Mouse (Mus musculus) neutrophil, adult 83 days (primary cell): ENCODE measurements around the gene Birc5. TPM values are rescaled to one million over a fixed set of nuclear protein-coding genes. Genes with fewer than 3 reads are reported as not detected.

Experiments used
- total RNA-seq, 2 experiments: library from RNA; stranded (reverse); gene quantifications; one replicate each; pipeline ENCODE4 v1.2.4; 2023

Birc5 gene
- 10 to 100 TPM; 81.1 to 93.9 TPM for total RNA-seq

DNA sequence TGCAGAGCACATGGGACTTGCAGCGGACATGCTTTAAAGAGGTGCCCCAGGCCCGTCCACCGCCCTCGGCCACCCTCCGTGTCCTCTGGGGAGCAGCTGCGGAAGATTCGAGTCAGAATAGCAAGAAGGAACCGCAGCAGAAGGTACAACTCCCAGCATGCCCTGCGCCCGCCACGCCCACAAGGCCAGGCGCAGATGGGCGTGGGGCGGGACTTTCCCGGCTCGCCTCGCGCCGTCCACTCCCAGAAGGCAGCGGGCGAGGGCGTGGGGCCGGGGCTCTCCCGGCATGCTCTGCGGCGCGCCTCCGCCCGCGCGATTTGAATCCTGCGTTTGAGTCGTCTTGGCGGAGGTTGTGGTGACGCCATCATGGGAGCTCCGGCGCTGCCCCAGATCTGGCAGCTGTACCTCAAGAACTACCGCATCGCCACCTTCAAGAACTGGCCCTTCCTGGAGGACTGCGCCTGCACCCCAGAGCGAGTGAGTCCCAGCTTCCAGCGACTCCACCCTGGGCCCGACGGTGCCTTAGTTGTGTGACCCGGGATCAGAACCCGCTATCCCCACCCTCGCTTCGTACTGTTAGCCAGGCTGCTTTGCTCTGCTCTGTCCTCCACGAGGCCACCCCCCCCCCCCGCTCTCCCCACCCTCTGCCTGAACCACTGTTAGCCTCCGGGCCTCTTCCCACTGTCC is at the start of gene Birc5:
Gene Birc5 (plus strand): TSS at position 267 of the 687 bp plus-strand sequence.

DNA sequence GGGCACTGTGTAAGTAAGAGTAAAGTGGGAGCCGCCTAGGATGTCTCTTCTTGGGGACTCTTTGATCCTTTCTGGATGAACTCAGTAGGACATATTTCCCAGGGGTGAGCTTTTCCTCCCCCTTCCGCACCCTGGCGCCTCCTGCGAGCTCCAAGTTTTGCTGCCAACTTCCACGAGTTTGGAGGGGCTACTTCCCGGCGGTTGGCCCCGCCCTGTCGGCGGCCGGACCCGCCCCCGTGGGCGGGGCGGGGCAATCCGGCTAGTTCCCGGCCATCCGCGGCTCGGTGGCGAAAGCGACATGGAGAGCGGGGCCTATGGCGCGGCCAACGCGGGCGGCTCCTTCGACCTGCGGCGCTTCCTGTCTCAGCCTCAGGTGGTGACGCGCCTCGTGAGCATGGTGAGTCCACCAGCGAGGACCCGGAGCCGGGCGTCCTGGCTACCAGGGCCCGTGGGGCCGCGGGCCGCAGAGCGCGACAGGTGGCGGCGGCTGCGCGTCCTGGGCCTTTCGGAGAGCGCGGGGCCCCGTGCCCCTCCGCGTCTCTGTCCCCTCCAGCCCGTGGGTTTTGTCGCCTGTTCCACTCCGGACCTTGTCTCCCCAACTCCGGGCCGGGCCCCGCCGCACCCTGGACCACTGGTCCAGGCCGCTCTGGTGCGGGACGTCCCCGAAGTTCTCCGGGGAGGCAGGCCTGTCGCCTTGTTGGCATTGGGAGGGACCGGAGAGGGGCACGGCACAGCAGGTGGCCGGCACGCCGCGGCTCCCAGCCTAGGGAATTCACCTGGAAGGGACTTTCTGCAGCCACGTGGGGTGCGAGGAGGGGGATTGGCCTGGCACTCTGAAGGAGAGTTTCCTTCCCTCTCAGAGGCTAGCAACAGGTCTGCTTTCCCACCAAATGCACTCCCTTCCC is 39.4 kb upstream of the Birc5 start, which contains the start of the genes Gm20708 and Syngr2:
Gene Gm20708 (plus strand): TSS at position 262 of the 905 bp plus-strand sequence.
Gene Syngr2 (plus strand): TSS at position 262 of the 905 bp plus-strand sequence.

DNA sequence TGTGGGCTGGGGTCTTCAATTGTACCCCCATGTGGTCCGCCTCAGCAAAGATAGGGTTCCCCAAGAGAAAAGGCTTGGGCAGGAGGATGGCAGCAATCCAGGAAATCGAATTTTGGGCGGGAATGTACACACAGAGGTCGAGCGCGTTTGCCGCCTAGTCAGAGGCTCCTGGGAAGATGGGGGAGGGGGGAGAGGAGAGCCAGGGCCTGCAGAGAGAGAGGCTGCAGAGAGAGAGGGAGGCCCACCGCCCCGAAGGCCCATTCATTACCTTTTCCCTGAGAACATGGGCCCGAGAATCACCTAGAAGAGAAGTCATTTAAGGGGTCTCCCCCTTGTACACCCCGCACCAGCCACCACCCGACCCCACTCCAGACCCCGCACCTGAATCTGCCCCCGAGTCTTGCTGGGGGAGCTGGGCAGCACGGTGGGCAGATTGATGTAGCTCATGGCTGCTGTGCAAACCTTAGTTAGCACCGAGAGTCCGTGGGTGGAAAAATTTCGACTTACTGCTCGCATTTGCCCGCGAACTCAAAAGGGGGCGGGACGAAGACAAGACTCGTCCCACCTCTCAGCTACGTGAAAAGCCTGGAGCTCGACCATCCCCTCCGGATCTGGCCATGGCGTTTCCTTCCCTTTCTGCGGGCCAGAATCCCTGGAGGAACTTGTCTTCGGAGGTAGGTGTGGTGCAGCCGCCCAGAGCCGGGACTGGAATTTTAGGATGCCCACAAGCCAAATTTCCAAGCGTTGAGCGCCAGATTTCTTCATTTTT is 23.5 kb upstream of the Birc5 start, which contains the start of the genes Afmid and Tk1:
Gene Afmid (plus strand): TSS at position 592 of the 769 bp plus-strand sequence.
Gene Tk1 (minus strand): TSS at position 760 of the 769 bp plus-strand sequence.

DNA sequence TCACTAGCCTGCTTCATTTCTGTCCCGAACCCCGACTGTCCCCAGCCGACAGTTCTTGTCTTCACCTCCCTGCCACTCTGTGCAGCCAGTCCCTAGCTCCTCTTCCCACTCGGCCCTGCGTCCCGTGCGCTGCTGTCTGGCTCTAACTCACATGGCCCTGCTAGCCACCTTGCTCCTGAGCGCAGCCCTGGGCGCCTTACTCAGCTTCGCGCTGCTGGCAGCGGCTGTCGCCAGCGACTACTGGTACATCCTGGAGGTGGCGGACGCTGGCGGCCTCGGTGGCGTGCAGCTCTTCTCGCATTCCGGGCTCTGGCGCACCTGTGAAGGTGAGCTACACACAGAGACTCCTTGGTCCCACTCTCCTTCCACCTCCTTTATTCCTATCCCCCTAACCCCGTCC is 11.6 kb downstream of the Birc5 start, which contains the start of gene Tmem235:
Gene Tmem235 (plus strand): TSS at position 152 of the 400 bp plus-strand sequence.

DNA sequence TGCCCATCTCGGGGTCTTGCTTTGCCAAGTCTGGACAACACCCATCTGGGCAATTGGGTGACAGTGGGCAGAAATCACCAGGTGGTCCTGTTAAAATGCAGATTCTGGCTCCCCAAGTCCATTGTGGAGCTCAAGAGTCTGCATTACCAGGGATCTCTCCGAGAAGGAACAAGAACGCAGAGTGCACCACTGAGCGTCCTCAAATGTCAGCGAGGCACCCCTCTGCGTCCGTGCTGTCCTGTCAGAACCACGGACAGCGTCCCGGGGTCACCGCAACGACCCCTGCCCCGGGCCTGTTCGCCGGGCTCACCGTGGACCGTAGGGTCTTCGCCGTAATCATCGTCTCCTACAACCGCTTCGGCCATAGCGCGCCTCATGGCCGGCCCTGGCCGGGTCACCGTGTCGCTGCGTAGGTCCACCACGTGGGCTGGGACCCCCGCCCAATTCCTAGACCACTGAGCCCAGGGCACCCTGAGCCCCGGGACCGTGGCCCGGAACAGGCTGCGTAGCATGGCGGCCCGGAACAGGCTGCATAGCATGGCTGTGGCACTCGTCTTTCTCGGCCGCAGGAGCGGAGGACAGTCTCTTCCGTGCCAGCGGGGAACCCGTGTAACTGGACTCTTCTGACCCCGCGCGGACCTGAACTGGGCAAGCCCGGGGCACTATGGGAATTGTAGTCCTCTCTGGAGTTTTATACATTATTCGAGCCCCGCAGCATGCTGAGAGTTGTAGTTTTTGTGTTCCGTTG is 24.0 kb downstream of the Birc5 start, which contains the start of gene Tha1:
Gene Tha1 (minus strand): TSS at position 621 of the 748 bp plus-strand sequence.

Other genes with a start within 250 kb of the Birc5 start
- 10 to 100 TPM; 33.7 to 37.7 TPM for gene Tnrc6c, start 195.0 kb upstream of the Birc5 start, total RNA-seq
- gene Tmc8, start 67.2 kb upstream of the Birc5 start, total RNA-seq, result 10 to 100 TPM; 45.5 to 51.0 TPM
- 100 to 1,000 TPM; 101 to 114 TPM for gene Tmc6, start 67.1 kb upstream of the Birc5 start, total RNA-seq
- 1 to 10 TPM; 1.5 to 1.8 TPM for gene 6030468B19Rik, start 51.6 kb upstream of the Birc5 start, total RNA-seq
- gene Gm20708, start 39.6 kb upstream of the Birc5 start, total RNA-seq, result 1 to 10 TPM; 1.1 to 3.1 TPM
- 100 to 1,000 TPM; 105 to 110 TPM for gene Syngr2, start 39.6 kb upstream of the Birc5 start, total RNA-seq
- gene Afmid, start 23.3 kb upstream of the Birc5 start, total RNA-seq, result 1 to 10 TPM; 5.0 to 7.7 TPM
- gene Tk1, start 23.2 kb upstream of the Birc5 start, total RNA-seq, result 10 to 100 TPM; 64.3 to 81.1 TPM
- gene Tmem235, start 11.5 kb downstream of the Birc5 start, total RNA-seq, result not detected
- gene Tha1, start 24.2 kb downstream of the Birc5 start, total RNA-seq, result under 1 TPM; 0.22 to 0.50 TPM
- gene Socs3, start 120.8 kb downstream of the Birc5 start, total RNA-seq, result 10 to 100 TPM; 28.6 to 43.0 TPM
- 100 to 1,000 TPM in 1 of 2 experiments, 10 to 100 TPM in 1; 81.4 to 101 TPM for gene Pgs1, start 137.0 kb downstream of the Birc5 start, total RNA-seq